Mouse (Mus musculus) ovary, postnatal 10 days (tissue): ENCODE results near the gene Lrrc74a.

Experiments
- DNase-seq: peaks from one replicate; pipeline ENCODE4 v3.0.0; 2022; ENCODE audit warnings: low spot score

Lrrc74a gene

DNA sequence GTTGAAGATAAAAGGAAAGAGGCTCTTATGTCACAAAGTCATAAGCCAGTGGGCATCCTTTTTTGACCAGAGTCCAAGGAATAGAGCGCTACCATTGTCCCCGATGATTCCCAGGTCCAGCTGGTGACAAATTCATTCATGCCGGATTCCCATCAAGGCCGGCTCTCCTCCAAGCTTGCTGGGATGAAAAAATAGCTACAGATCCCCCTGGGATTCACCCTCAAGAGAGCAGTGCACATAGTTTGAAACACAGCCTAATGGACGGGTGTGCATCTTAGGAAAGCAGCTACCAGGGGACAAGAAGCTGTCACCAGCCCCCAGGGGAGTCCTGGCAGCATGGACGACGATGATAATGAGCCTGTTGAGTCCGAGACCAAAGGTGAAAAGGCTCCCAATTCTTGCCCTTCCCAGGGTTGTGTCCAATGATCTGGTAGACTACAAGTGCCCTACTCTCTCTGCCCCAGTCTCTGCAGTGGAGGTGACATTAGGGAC, at the start of gene Lrrc74a:
Lrrc74a (plus strand) TSS at position 51 of the 492 bp plus-strand sequence.
- DNase-seq = no peak

DNA sequence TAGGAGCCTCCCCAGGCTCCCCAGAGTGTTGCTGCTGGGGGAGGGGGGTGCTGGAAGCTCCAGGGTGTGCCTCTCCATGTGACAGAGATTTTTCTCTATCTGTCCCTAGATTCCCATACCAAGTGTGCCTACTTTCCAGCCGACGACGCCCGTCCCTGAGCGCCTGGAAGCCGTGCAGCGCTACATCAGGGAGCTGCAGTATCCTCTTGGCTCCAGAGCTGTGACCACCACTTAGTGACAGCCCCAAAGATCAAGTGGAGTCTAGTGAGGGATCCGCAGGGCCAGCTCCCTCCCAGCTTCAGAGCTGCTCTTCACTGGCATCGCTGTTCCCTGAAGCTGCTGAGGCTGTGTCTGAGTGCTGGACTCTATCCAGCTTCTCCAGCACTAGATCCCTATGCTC, 48.9 kb upstream of the Lrrc74a start:
- DNase-seq = no peak

- DNase-seq = no peak
Observed at GRCm38 (mm10) chr12:86686551-86687330, 47.4 kb upstream of the Lrrc74a start.

- no peak for DNase-seq
Observed at GRCm38 (mm10) chr12:86687445-86687955, 46.7 kb upstream of the Lrrc74a start.

- no peak for DNase-seq
Observed at GRCm38 (mm10) chr12:86687971-86688573, 46.1 kb upstream of the Lrrc74a start.

DNA sequence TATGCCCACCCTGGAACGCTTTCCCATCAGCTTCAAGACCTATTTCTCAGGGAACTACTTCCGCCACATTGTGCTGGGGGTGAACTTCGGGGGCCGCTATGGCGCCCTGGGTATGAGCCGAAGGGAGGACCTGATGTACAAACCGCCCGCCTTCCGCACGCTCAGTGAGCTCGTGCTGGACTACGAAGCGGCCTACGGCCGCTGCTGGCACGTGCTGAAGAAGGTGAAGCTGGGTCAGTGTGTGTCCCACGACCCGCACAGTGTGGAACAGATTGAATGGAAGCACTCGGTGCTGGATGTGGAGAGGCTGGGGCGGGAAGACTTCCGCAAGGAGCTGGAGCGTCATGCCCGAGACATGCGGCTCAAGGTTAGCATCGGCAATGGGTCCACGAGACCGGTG, 45.3 kb upstream of the Lrrc74a start:
- DNase-seq = no peak

GRCm38 (mm10) chr12:86690700-86691485, 43.3 kb upstream of the Lrrc74a start:
- DNase-seq = no peak

GRCm38 (mm10) chr12:86692471-86693356, 41.5 kb upstream of the Lrrc74a start:
- no peak for DNase-seq

- no peak for DNase-seq
Observed at GRCm38 (mm10) chr12:86693389-86693788, 40.8 kb upstream of the Lrrc74a start.

DNA sequence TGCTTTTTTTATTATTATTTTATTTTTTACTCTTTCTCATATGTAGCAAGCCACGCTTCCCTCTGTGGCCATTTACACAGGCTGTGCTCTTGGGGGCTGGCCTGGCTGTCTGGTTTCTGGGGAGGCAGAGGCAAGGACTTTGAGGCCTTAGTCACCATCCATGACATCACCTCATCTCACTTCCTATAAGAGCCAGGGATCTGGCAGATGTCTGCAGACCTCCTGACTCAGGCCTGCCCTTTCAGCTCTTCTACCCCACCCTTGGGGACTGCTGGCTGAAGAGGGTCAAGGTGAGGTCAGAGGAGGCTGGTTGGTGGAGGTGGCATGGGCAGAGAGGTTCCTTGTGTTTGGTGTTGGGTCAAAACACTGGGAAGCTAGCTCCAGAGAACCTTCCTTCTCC, 39.7 kb upstream of the Lrrc74a start:
- no peak for DNase-seq

GRCm38 (mm10) chr12:86697996-86698395, 36.2 kb upstream of the Lrrc74a start:
- DNase-seq = no peak

DNA sequence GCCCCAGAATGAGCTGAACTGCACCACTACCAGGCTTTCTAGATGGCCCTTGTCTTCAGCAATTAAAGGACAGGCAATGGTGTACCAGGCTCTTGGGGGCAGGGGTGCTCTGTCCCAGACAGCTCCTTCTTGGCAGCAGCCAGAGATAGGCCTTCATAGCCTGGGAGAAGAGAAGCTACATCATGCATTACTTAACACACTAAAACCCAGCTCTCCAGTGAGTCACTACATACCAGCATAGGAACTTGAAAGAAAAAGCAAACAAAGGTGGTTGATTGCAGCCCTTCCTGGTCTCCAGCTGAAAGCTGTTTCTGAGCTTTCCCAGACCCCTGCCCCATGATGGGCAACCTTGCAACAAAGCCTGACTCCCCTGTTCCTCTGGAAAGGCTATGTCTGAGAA, 35.6 kb upstream of the Lrrc74a start:
- DNase-seq = no peak

GRCm38 (mm10) chr12:86699965-86700926, 33.9 kb upstream of the Lrrc74a start:
- no peak for DNase-seq

- DNase-seq = no peak
Observed at GRCm38 (mm10) chr12:86700927-86701310, 33.2 kb upstream of the Lrrc74a start.

DNA sequence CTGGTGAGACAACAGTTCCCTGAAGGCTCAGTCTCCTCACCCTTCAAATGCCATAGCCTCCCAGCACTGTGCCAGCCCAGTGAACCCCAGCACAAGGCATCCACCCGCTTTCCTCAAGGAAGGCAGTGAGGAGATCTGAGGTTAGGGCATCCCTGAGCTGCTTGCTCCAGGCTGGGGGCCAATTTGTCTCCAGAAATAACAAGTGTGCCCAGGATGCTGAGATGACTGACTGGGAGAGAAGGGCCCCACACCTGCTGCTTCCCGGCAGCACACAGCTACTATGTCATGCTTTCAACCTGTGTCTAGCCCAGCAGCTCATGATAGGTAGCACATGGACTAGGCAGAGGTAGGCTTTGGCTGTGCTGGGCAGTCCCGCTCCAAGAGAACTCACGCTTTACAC, 32.7 kb upstream of the Lrrc74a start:
- DNase-seq = no peak

- DNase-seq = no peak
Observed at GRCm38 (mm10) chr12:86702690-86703089, 31.5 kb upstream of the Lrrc74a start.

DNA sequence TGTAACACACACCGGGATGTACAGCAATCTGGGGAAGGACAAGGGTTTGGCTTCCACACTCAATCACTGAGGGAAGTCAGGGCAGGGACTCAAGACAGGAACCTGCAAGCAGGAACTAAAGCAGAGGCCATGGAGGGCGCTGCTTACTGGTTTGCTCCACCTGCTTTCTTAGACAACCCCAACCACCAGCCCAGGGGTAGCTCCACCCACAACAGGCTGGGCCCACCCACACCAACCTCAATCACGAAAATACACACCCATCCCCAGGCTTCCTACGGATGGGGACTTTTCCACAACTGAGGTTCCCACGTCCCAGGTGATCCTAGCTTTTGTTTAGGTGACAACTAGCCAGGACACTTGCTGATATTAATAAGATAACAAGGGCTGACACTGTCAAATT, 28.3 kb upstream of the Lrrc74a start:
- DNase-seq = no peak

GRCm38 (mm10) chr12:86714026-86714425, 20.1 kb upstream of the Lrrc74a start:
- DNase-seq = no peak

DNA sequence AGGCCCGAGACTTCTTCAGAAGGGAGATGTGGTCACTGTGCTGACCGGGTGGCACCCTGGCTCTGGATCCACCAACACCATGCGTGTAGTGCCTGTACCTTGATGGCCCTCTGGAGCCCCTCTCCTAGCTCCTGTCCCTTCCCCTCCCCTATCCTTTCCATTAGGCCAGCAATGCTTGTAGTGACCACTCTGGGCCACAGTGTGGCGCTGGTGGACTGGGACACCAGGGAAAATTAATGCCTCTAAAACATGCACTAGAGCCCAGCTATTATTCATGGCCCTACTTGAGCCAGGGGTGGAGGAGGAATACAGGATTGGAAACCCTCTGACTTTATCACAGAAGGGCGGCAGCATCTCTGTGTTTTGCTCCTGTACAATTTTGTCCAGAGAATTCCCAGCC, 18.8 kb upstream of the Lrrc74a start:
- peak; percentile 33 for DNase-seq

- DNase-seq = no peak
Observed at GRCm38 (mm10) chr12:86716962-86717361, 17.2 kb upstream of the Lrrc74a start.
